Mouse (Mus musculus): ENCODE measurements around the gene Entpd7.
A peak's percentile ranks its signal among the peaks of the same experiment; 100 is the strongest.

Gene Entpd7

DNA sequence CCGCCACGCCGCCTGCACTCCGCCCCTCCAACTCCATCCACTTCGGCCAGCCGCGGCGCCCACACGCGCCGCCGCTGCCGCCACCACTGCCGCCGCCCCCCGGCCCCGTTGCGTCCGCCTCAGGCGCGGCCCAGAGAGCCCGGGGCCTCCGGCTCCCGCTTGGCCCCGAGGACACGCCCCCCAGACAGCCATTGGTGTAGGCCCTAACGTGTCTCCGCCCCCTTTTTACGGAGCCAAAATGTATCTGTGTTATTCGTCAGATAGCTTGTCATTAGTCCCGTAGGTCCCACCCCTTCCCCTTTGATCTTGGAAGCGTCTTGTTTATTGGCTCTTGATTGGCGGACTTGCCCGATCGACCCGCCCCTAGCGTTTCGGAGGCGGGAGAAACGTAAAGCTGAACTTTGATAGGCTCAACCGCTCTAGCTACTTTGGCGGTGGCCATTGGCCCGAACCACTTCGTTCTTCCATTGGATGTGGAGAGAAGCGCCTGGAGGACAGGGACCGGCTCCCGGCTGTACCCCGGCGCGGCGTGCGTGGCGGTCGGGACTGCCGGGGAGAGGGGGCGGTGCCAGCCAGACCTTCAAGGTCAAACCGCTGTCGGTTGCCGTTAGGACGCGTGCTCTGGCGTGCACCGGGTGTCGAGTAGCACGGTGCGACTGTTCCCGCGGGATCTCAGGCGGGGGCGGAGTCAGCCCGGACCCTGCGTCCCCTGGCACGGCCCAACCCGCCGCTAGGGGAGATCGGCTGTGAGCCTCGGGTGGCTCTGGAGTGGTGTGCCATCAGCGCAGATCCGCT, 14.5 kb upstream of the Entpd7 start, which contains the start of gene Slc25a28:
Gene Slc25a28, minus strand, starts transcription at position 152 of the 795 bp plus-strand sequence.
- peak; percentile 100 for DNase-seq

DNA sequence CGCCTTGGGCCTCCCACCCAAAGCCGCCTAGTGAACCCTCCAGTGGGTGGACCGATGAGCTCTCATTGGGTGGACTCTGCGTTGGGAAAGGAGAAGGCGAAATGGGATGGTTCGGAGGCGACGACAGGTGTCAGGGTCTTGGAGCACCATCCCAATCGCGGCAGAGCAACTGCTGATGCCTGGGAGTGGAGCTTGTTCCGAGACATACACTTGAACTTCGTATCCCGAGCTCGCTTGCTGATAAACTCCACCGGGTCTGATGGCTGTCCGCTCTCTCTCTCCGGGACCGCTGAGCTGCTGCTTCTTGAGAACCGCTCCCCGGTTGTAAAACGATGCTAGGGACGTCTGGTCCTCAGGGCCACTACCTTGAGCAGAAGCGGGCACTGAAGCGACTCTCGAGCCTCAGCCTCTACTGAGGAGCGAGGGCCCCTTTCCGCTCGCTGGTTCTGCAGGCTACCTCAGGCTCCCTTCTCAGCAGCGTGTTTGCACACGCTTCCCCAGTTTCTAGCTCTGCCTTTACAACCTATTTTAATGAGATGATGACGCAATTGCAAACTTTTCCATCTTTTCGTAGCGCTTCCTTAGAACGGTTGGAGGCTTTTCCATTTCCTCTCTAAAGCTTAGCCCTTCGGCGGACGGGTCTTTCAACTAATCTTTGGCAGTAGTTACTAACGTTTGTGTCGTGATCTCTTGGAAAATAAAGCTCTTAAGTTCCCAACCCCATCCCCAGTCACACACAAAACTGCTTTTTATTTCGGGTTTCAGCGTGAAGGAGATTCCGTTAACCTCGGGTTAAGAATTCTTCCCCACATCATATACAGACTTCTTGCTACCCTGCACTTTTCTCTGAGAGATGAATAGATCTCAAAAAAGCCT, 13.7 kb upstream of the Entpd7 start:
- DNase-seq: peak; percentile 41

DNA sequence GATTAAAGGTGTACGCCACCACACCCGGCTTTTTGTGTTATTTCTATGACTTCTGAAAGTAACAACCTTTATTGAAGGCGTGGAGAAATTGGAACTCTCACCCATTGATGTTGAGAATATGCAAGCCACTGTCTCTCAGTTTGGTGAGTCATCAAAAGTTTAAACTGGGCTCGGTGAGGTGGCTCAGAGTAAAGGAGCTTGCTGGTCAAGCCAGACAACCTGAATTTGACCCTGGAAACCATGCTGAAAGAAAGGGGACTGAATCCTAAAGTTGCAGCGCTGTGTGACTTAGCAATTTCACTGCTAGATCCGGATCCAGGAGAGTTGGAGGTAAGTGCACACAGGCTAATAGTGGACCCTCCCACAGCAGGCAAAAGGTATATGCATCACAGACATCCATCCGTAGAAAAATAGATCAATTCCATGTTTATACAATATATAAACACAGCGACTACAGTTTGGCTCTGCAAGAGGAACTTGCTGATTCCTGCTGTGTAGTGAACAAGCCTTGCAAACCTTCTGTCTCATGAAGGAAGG, 10.9 kb upstream of the Entpd7 start:
- DNase-seq: no peak

DNA sequence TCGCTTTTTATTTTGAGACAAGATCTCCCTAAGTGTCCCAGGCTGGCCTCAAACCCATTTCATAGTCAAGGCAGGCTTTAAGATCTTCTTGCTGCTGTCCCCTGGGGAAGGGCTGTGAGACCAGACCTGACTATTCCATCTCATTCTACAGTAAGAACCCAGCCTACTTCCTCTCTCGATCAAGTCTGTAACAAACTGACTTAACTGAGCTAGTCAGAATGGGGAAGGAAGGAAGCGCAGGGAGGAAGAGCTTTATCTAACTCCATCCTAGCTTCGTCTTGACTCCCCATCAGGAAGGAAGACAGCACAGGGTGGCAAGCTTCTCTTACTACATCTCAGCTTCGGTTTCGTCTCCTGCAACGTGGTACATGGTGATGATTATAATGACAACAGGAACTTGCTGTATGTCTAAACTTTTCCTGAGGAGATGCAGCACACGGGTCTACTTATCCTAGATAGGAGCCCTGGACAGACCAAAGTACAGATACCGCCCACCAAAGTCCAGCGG, 9.9 kb upstream of the Entpd7 start:
- DNase-seq: no peak

DNA sequence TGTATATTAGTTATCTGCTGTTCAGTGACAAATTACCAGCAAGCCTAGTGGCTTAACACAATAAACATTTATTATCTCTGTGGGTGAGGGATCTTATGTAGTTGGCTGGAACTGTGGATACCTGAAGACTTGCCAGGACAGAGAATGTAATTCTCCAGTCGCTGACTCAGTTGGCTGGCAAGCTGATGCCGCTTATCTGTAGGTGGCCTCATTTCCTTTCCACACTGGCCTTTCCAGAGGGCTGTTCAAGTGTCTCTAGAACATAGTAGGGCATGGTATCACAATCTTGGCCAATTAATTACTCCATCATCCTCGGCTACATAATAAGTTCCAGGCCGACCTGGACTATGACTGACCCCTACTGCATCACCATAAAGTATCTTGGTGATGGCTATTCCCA, 7.9 kb upstream of the Entpd7 start:
- no peak for DNase-seq

DNA sequence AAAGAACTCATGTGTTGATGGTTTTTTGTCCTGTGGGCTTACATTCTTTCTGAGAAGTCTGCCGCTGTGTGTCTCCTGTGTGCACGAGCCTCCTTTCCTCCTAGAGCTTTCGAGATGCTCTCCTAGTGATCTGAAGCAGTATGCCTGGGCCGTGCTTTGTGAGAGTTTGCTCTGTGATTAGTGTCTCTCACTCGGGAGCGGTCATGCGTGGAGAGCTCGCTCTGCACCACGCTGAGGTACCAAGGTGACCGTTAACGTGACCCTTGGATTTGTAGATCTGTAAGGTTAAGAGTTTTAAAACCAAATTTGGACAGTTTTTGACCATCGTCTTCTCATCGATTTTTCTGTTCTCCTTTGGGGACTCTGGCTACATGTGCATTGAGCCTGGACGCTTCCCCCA, 3.3 kb downstream of the Entpd7 start:
- DNase-seq: no peak

DNA sequence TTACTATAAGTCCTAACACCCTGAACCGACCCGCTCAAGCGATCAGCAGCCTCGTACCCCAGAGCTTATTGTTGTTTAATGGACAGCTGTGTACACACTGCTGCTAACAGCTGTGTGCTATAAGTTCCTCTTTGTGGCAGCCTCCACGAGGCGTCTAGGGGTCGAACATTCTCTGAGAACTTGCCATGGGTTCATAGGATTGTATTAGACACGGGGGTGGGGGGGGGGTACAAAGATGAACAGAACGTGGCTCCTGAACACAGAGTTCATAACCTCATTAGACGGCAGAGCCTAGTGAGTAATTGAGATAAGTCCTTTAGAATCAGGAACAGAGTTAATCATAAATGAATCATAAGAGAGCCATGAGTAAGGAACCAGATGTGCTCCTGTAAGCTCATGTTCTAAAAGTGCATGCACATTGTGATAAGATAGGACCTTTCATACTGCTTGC, 6.1 kb downstream of the Entpd7 start:
- no peak for DNase-seq

DNA sequence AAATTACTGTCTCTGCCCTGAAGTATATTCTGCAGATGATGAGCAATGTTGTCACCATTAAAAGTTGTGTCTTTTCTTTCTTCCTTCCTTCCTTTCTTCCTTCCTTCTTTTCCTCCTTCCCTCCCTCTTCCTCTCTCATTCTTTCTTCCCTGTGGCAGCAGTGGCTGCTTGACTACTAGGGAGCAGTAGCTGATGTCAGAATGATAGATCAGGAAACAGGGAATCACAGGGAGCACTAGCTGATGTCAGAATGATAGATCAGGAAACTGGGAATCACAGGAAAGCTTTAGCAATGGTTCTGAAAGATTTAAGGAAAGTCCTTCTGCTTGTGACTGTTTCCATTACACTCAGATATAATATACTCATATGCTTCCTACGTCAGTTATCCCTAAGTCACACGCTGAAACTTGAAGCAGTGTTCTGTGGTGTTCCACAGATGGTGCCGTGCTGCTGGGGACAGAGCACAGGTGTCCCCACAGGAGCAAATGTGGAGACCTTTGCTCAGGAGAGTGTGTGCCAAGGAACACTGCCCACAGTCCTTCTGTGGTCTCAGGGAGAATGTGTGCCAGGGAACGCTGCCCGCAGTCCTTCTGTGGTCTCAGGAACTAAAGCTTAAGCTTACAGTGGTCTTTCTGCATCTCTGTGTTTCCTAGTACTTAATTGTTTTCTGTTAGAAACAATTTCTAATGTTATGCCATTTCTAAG, 8.3 kb downstream of the Entpd7 start:
- no peak for DNase-seq

DNA sequence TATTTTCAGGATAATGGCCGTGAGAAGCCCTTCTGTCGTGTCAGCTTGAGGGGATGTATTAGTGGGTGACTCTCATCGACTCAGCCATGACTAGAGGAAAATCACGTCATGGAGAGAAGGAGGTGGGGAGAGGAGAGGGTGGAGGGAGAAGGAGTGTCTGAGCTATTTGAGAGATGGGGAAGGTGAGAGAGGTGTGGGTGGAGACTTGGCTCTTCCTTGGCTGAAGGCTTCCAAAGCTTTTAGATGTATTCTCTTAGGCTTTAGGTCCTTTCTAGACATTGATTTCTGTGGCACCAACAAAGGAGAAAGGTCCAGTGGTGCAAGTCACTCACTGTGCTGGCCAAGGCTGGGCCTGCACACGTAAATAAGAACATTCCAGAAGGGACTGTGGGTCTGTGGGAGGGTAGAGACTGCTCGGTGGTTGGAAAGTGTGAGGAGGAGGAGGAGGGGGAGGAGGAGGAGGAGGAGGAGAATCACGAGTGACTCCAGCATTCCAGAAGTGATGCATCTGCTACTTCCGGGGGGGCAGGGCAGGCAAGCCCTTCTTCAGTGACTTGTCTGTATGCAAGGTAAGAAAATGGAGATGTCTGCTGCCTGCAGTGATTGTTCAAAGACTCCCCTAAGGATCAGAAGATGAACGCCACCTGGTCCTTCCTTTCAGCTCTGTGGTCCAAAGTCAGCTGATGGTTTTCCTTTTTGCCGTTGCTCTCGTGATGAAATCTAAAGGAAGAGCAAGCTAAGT, 9.7 kb downstream of the Entpd7 start:
- no peak for DNase-seq

DNA sequence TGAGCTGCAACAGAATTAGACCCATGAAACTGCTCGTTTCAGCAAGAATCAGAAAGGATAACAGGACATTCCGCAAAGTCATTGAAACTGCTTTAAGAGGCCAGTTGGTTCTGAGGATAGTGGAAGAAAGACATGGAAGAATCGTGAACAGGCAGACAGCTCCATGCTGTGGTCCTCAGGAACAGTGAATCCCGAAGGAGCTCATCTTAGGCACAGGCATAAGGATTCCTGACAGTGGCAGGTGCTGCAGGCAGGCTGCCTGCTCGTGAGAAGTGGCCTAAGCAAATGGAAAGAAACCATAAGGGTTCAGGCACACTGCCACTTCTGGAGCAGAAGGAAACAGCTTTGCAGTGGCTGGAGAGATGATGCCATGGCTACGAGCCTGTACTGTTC, 10.3 kb downstream of the Entpd7 start:
- no peak for DNase-seq

DNA sequence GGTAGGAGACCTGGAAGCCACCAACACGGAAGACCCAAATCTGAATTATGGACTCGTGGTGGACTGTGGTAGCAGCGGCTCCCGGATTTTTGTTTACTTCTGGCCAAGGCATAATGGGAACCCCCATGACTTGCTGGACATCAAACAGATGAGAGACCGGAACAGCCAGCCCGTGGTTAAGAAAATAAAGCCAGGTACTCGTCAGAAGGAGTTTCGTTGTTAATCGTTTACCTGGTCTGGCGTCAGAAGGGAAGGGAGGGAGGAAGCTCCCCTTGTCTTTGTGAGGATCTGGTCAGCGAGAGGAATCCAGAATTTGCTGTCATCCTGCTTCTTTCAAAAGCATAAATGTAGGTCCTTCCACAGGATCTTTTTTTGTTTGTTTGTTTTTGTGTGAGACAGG, 14.7 kb downstream of the Entpd7 start:
- no peak for DNase-seq

DNA sequence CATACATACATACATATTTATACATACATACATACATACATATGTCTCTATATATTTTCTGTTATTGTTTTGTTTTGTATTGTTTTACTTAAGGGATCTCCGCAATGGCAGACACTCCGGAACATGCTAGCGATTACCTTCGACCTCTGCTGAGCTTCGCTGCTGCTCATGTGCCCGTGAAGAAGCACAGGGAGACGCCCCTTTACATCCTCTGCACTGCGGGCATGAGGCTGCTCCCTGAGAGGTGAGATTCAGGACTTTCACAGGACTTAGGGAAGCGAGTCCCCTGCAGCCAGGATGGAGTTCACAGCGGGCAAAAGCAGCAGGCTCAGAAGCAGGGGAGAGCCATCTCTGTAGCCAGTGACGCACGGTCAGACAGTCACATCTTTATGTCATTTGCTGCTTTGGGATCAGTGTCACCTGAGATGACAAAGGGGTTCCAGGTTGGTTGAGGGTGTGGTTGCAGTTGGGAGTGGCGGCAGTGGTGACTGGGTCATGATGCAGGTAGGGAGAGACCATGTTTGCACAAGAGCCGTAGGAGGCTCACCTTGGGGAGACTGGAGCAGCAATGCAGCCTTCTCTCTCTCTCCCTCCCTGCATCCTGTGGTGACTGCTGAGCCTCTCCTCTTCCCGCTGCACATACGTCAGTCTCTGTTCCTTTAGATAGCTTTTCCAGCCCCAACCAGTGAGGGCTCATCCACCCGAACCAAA, 15.5 kb downstream of the Entpd7 start:
- no peak for DNase-seq

DNA sequence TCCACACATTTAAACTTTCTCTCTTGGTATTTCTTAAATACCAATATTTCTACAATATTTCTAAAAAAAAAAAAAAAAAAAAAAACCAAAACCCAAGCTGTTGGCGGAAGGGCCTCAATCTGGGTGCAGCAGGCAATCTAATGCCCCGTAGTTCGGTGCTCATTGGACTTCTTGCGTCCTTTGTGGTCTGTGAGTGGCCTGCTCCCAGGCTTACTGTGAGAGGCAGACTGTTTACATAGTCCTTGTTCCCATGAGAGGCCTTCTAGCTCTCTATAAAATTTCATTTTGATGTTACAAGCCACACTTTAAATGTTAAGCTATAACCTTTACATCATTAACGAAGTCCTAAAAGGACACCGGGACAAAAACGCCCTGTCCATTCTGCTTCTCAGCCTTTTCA, 18.7 kb downstream of the Entpd7 start:
- no peak for DNase-seq

DNA sequence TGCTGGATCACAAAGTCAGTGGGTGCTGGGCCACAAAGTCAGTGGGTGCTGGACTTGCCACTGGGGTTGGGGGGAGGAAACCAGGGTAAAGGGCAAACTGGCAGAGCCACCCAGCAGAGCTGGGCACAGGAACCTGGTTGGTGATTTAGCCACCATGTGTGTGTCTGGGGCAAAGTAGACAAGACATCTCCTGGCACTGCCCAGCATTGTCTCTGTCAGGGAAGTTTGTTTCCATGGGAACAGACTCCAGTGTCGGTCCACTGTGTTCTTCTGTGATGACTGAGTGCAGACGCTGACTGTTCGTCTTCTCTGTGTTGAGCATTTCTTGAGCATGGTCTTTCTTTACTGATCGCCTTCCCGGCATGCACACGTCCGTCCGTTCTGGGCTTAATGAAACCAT, 19.8 kb downstream of the Entpd7 start:
- no peak for DNase-seq

DNA sequence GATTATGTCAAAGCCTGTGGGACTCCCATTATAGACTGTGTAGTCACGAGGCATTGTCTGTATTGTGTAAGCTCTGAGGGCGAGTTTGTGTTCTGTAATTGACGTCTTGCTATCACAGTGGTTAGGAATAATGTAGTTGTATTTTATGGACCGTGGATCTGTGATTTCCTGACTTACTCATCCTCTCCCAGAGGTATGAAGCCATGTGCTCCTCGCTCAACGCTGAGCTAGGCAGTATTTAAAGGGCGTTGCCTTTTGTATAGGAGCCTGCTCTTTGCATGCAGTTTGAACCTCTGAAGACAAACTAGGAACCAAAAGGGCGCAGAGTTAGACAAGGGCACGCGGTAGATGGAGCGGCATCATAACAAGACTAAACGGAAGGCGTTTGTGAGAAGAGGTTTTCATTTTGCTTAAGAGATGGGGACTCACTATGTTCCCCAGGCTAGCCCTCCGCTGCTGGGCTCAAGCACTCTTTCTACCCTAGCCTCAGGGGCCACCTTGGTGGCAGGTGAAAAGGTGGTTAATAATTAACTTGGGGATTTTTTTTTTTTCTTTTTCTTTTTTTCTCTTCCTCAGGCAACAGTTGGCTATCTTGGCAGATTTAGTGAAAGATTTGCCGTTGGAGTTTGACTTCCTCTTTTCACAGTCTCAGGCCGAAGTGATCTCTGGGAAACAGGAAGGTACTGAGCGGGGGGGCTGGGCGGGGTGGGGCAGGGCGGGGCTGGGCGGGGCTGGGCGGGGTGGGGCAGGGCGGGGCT, 21.9 kb downstream of the Entpd7 start:
- DNase-seq: no peak

DNA sequence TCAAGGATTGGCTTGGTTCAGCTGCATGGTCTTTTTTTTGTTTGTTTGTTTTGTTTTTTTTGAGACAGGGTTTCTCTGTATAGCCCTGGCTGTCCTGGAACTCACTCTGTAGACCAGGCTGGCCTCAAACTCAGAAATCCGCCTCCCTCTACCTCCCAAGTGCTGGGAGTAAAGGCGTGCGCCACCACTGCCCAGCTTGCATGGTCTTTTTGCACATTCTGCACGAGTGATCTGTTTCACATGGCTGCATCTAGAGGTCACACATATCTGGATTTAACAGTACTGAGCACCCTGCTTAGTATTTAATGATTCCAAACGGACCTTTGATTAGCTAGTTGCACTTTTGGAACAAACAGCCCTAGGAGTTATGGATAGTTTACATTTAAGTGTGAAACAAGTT, 22.5 kb downstream of the Entpd7 start:
- DNase-seq: no peak

DNA sequence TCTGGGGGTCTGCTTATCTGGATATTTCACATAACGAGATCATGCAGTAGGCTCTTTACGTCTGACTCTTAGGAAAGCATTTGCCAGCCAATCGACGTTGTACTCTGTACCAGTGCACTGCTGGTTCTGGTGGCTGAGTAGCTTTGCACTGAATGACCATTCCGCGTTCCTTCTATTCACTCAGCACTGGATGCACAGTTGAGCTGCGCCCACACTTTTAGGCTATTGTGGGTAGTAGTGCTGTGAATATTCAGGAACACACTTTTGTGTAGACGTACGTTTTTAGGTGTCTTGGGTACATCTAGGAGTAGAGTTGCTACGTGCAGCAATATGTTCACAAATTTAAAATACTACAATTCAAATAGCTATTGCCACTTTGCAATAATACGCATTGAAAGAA, 30.6 kb downstream of the Entpd7 start:
- DNase-seq: no peak

DNA sequence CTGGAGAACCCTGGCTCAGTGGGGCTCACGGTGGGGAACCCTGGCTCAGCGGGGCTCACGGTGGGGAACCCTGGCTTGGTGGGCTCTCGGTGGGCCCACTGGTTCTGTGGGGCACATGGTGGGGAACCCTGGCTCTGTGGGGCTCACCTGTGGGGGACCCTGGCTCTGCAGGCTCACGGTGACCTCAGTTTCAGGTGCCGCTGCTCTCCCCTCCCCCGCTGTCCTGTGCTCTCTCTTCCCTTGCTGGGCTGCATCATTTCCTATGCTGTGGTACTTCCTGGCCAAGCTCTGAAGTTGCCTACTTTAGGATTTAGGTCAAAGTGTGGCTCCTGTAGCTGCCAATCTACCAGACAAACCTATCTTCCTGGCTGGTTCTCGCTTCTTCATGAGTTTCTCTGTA, 33.4 kb downstream of the Entpd7 start:
- DNase-seq: no peak

DNA sequence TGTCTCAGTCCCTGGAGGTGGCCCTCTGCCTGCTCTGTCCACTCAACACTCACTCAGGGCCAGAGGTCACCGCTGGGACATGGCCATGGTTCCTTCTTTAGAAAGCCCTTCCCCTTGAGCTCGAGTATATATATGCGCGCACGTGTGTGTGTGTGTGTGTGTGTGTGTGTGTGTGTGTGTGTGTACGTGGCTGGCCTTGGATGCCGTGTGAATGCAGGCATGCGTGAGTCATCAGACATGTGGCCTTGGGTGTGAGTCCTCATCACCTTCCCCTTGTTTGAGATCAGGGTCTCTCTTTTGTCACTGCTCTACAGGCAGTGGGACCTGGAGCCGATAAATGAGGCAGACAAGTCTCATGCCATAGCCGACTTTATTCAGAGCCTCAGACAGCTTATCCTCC, 34.0 kb downstream of the Entpd7 start:
- DNase-seq: no peak

DNA sequence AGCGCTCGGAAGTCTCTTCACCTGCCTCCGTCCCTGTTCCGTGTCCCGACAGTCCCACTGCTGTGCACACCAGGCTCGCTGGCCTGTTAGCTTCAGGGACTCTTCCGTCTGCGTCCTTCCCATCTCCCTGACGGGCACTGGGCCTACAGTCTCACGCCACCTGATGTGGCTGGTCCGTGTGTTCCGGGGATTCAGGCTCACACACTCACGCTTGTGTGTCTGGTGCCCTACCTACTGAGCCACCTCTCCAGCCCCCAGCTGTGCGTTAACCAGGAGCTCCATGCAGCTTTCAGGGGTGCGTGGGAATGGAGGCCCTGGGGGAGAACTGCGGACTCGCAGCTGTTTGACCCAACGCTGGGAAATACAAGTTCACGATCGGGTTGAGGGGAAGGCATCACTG, 34.7 kb downstream of the Entpd7 start:
- DNase-seq: no peak

DNA sequence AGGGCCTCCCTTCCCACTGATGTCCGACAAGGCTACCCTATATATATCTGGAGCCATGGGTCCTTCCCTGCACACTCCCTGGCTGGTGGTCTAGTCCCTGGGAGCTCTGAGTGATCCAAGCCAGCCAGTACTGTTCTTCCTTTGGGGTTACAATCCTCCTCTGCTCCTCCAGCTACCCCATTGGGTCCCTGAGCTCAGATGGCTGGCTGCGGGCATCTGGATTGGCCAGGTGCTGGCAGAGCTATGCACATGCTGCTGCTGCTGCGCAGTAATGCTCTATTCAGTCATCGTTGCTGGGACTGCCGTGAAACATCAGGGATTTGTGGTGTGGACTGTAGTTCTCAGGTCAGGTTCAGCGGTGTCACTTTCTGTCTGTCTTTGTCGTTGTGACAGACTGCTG, 35.3 kb downstream of the Entpd7 start:
- no peak for DNase-seq

Data from lung, postnatal 10 days (tissue).